Mouse (Mus musculus) embryonic facial prominence, embryonic 15.5 days (tissue): ENCODE data around the gene Abcb7. TPM values are rescaled to one million over a fixed set of nuclear protein-coding genes. Genes with fewer than 3 reads are reported as not detected.
A peak's percentile ranks its signal among the peaks of the same experiment; 100 is the strongest.
"Not testable (repeated sequence)": the region's sequence is repeated elsewhere in the genome, so short reads cannot be mapped to it uniquely, and the experiment has no call there.

ENCODE experiments used
- ATAC-seq: fragments of 200-750 bp; cut with Nextera tagmentation; 2 replicates; pipeline ENCODE4 v1.8.0; 2017; ENCODE audit warnings: low read depth, moderate TSS enrichment; ENCODE audit not compliant: insufficient number of reproducible peaks, low FRiP score, low TSS enrichment
- H3K27ac ChIP-seq: fragments of 300-500 bp; sonication (generic); replicated peaks from 2 replicates; pipeline ENCODE4 v1.5.1; 2015; ENCODE audit warnings: mild to moderate bottlenecking, inconsistent platforms
- H3K27me3 ChIP-seq: fragments of 300-500 bp; sonication (generic); 2 replicates; pipeline ENCODE4 v1.6.1; 2015; ENCODE audit warnings: inconsistent platforms
- H3K36me3 ChIP-seq: fragments of 300-500 bp; sonication (generic); 2 replicates; pipeline ENCODE4 v1.6.1; 2015; ENCODE audit warnings: mild to moderate bottlenecking, inconsistent platforms
- H3K4me1 ChIP-seq: fragments of 300-500 bp; sonication (generic); 2 replicates; pipeline ENCODE4 v1.6.1; 2015; ENCODE audit warnings: inconsistent platforms
- H3K4me2 ChIP-seq: fragments of 300-500 bp; sonication (generic); replicated peaks from 2 replicates; pipeline ENCODE4 v1.6.1; 2015; ENCODE audit warnings: mild to moderate bottlenecking, inconsistent platforms
- H3K4me3 ChIP-seq: fragments of 300-500 bp; sonication (generic); replicated peaks from 2 replicates; pipeline ENCODE4 v1.5.1; 2015; ENCODE audit warnings: mild to moderate bottlenecking, inconsistent platforms
- H3K9ac ChIP-seq: fragments of 300-500 bp; sonication (generic); 2 replicates; pipeline ENCODE4 v1.6.1; 2015; ENCODE audit warnings: inconsistent platforms
- H3K9me3 ChIP-seq: fragments of 300-500 bp; sonication (generic); replicated peaks from 2 replicates; pipeline ENCODE4 v1.6.1; 2016; ENCODE audit warnings: inconsistent platforms
- WGBS: fragments of 180-500 bp; shearing (Covaris S2); methylation state at CpG from one replicate; pipeline ENCODE4 v1.1.7; 2015; 5-methylcytosine and 5-hydroxymethylcytosine counted together
- polyA plus RNA-seq: library from polyadenylated mRNA; unstranded; fragments of >200 nt; fragmentation: Nextera tagmentation; extraction: Ambion mirVana; gene quantifications from 2 replicates; pipeline ENCODE4 v1.2.1, GENCODE M21; 2015

Gene Abcb7
- polyA plus RNA-seq, 1 experiment from 2014 or later: 5.1 TPM

GRCm38 (mm10) chrX:104348146-104348545 lies 65.5 kb downstream of the Abcb7 start:
- H3K4me2 ChIP-seq, H3K9me3 ChIP-seq, H3K9ac ChIP-seq, H3K4me3 ChIP-seq, H3K36me3 ChIP-seq, H3K27me3 ChIP-seq, H3K27ac ChIP-seq, H3K4me1 ChIP-seq: not testable (repeated sequence)
- peak; percentile 63; the same call in 1 of the 2 replicates for ATAC-seq
- 89% methylated on average over 29 of the region's 31 CpGs for WGBS

GRCm38 (mm10) chrX:104291721-104292120 lies 121.9 kb downstream of the Abcb7 start:
- no peak for ATAC-seq
- Histone ChIP-seq H3K4me3 (no peak overlapping the region), H3K4me1 (no peaks in the 10 kb centered on the region), H3K9ac (no peak overlapping the region), H3K4me2 (no peak overlapping the region), H3K27ac (no peak overlapping the region), H3K9me3 (no peaks in the 10 kb centered on the region), H3K36me3 (no peaks in the 10 kb centered on the region), H3K27me3 (no peaks in the 10 kb centered on the region)

GRCm38 (mm10) chrX:104279828-104280227 lies 133.8 kb downstream of the Abcb7 start:
- ATAC-seq: no peak
- H3K4me3 ChIP-seq: no peak overlapping the region
- no peaks in the 10 kb centered on the region for H3K27me3 ChIP-seq
- no peak overlapping the region for H3K27ac ChIP-seq
- H3K36me3 ChIP-seq: no peaks in the 10 kb centered on the region
- H3K9me3 ChIP-seq: no peaks in the 10 kb centered on the region
- no peaks in the 10 kb centered on the region for H3K4me1 ChIP-seq
- WGBS: 50% methylated on average over 1 of the region's 1 CpGs
- H3K9ac ChIP-seq: no peak overlapping the region
- no peak overlapping the region for H3K4me2 ChIP-seq

- WGBS: 75% methylated on average over 2 of the region's 2 CpGs
- Histone ChIP-seq H3K4me2 (no peak overlapping the region), H3K27me3 (no peaks in the 10 kb centered on the region)
Measured at GRCm38 (mm10) chrX:104264371-104264770, 149.3 kb downstream of the Abcb7 start.

GRCm38 (mm10) chrX:104262468-104262867 lies 151.2 kb downstream of the Abcb7 start:
- Histone ChIP-seq H3K4me2 (no peak overlapping the region), H3K9me3 (no peaks in the 10 kb centered on the region), H3K4me3 (no peak overlapping the region), H3K9ac (no peak overlapping the region), H3K4me1 (no peaks in the 10 kb centered on the region), H3K27me3 (no peaks in the 10 kb centered on the region), H3K27ac (no peak overlapping the region), H3K36me3 (no peaks in the 10 kb centered on the region)
- no peak for ATAC-seq
- WGBS: 67% methylated on average over 1 of the region's 1 CpGs

More at GRCm38 (mm10) chrX:104264371-104264770, 149.3 kb downstream of the Abcb7 start:
- Histone ChIP-seq H3K27ac (no peak overlapping the region), H3K9me3 (no peaks in the 10 kb centered on the region), H3K4me1 (no peaks in the 10 kb centered on the region), H3K36me3 (no peaks in the 10 kb centered on the region), H3K4me3 (no peak overlapping the region), H3K9ac (no peak overlapping the region)
- ATAC-seq: no peak

- no peak overlapping the region for H3K4me3 ChIP-seq
- H3K36me3 ChIP-seq: no peaks in the 10 kb centered on the region
- H3K27me3 ChIP-seq: no peaks in the 10 kb centered on the region
- H3K9me3 ChIP-seq: no peaks in the 10 kb centered on the region
- no peak overlapping the region for H3K4me2 ChIP-seq
- ATAC-seq: no peak
- H3K27ac ChIP-seq: no peak overlapping the region
- 44% methylated on average over 1 of the region's 1 CpGs for WGBS
- H3K4me1 ChIP-seq: no peaks in the 10 kb centered on the region
- H3K9ac ChIP-seq: no peak overlapping the region
Measured at GRCm38 (mm10) chrX:104256561-104256960, 157.1 kb downstream of the Abcb7 start.

Other genes with a start within 250 kb of the Abcb7 start
- gene Nexmif, start 212.7 kb downstream of the Abcb7 start, polyA plus RNA-seq: 2.4 and 3.1 TPM in 2 replicates
- 1.8 and 1.9 TPM in 2 replicates for gene Uprt, start 69.0 kb upstream of the Abcb7 start, polyA plus RNA-seq